Mouse (Mus musculus) layer of hippocampus, adult 2 months (tissue): ENCODE measurements around the gene Cnnm4. TPM values are rescaled to one million over a fixed set of nuclear protein-coding genes. Genes with fewer than 3 reads are reported as not detected.
A peak's percentile ranks its signal among the peaks of the same experiment; 100 is the strongest.

Source experiments
- DNase-seq, 2 experiments: peaks; one replicate each; pipeline ENCODE4 v3.0.0; 2022; ENCODE audit warnings: low spot score in 2 of 2
- H3K27ac ChIP-seq: fragments of 200-600 bp; 2 replicates; pipeline ENCODE4 v1.8.1; 2022
- H3K4me3 ChIP-seq: fragments of 200-600 bp; 2 replicates; pipeline ENCODE4 v1.8.1; 2022; ENCODE audit warnings: mild to moderate bottlenecking
- CTCF ChIP-seq: fragments of 200-600 bp; conservative IDR thresholded peaks from 2 replicates; pipeline ENCODE4 v1.8.1; 2022; ENCODE audit warnings: antibody characterized with exemption, mild to moderate bottlenecking, moderate library complexity
- total RNA-seq, 2 experiments: library from RNA; stranded (reverse); gene quantifications; 2 replicates each; pipeline ENCODE4 v1.2.3; 2021

Gene Cnnm4
- total RNA-seq, 2 experiments from 2014 or later, result 16.9 to 17.2 TPM

GRCm38 (mm10) chr1:36542925-36543324 is 71.5 kb downstream of the Cnnm4 start:
- Histone ChIP-seq H3K27ac (no peak overlapping the region), H3K4me3 (no peak overlapping the region)
- no peak for TF ChIP-seq CTCF
- no peak for DNase-seq

- no peak overlapping the region for H3K4me3 ChIP-seq
- no peak for DNase-seq
- H3K27ac ChIP-seq, result no peak overlapping the region
- TF ChIP-seq CTCF, result no peak
Measured at GRCm38 (mm10) chr1:36545382-36545781, 74.0 kb downstream of the Cnnm4 start.

GRCm38 (mm10) chr1:36545845-36546600 is 74.6 kb downstream of the Cnnm4 start:
- TF ChIP-seq CTCF, result peak; percentile 61
- Histone ChIP-seq H3K27ac (peak overlapping the region; percentile 94), H3K4me3 (peak overlapping the region; percentile 96)
- no peak for DNase-seq

GRCm38 (mm10) chr1:36546888-36547471 is 75.6 kb downstream of the Cnnm4 start, which contains the start of gene Ankrd39:
Gene Ankrd39 (minus strand): TSS chr1:36547445.
- peak; percentile 97 for TF ChIP-seq CTCF

GRCm38 (mm10) chr1:36547981-36548598 is 76.7 kb downstream of the Cnnm4 start:
- H3K4me3 ChIP-seq, result no peak overlapping the region
- TF ChIP-seq CTCF, result no peak
- no peak for DNase-seq
- H3K27ac ChIP-seq, result peak overlapping the region; percentile 3; the same call in 1 of the 2 replicates

More at GRCm38 (mm10) chr1:36546888-36547471, 75.6 kb downstream of the Cnnm4 start, which contains the start of gene Ankrd39:
- H3K4me3 ChIP-seq, result peak within 1 kb of the TSS; percentile 96
- DNase-seq, result peak; percentile 97 to 99
- peak within 1 kb of the TSS; percentile 94 for H3K27ac ChIP-seq

- no peak overlapping the region; the same call in 1 of the 2 replicates for H3K27ac ChIP-seq
- DNase-seq, result no peak
- no peak for TF ChIP-seq CTCF
- H3K4me3 ChIP-seq, result no peak overlapping the region
Measured at GRCm38 (mm10) chr1:36548771-36549170, 77.4 kb downstream of the Cnnm4 start.

- no peak for DNase-seq
- TF ChIP-seq CTCF, result no peak
- Histone ChIP-seq H3K4me3 (no peak overlapping the region), H3K27ac (no peak overlapping the region)
Measured at GRCm38 (mm10) chr1:36549491-36549890, 78.1 kb downstream of the Cnnm4 start.

- H3K4me3 ChIP-seq, result no peak overlapping the region
- no peak overlapping the region for H3K27ac ChIP-seq
- no peak for DNase-seq
- no peak for TF ChIP-seq CTCF
Measured at GRCm38 (mm10) chr1:36550075-36550863, 78.8 kb downstream of the Cnnm4 start.

GRCm38 (mm10) chr1:36551904-36552303 is 80.5 kb downstream of the Cnnm4 start:
- no peak overlapping the region for H3K4me3 ChIP-seq
- TF ChIP-seq CTCF, result no peak
- H3K27ac ChIP-seq, result no peak overlapping the region
- DNase-seq, result no peak

- TF ChIP-seq CTCF, result no peak
- Histone ChIP-seq H3K4me3 (no peak overlapping the region), H3K27ac (no peak overlapping the region)
- no peak for DNase-seq
Measured at GRCm38 (mm10) chr1:36552506-36552905, 81.1 kb downstream of the Cnnm4 start.

GRCm38 (mm10) chr1:36554633-36555399 is 83.4 kb downstream of the Cnnm4 start:
- Histone ChIP-seq H3K4me3 (no peak overlapping the region; the same call in 1 of the 2 replicates), H3K27ac (peak overlapping the region; percentile 98; the same call in 1 of the 2 replicates)
- DNase-seq, result no peak
- no peak for TF ChIP-seq CTCF
